Mouse (Mus musculus) Patski (cell line): ENCODE measurements around the gene Pld5. TPM values are rescaled to one million over a fixed set of nuclear protein-coding genes. Genes with fewer than 3 reads are reported as not detected.

ENCODE experiments used
- ATAC-seq: fragments of 100-300 bp; one replicate; pipeline ENCODE4 v1.8.0; 2021
- CTCF ChIA-PET: fragments of 350-600 bp; sonication (Branson Sonifier 250); formaldehyde crosslinking; loops from one replicate; lab custom pipeline; 2022; ENCODE audit warnings: inconsistent platforms; lab: Charles Lee
- POLR2A ChIA-PET: fragments of 350-600 bp; sonication (Branson Sonifier 250); formaldehyde crosslinking; loops from one replicate; lab custom pipeline; 2022; ENCODE audit warnings: antibody characterized with exemption, inconsistent platforms; lab: Charles Lee
- DNase-seq: peaks from one replicate; pipeline ENCODE4 v3.0.0-alpha.2; 2011; ENCODE audit warnings: low read depth, low spot score
- H3K27me3 ChIP-seq: fragments of 371-371 bp; one replicate; pipeline ENCODE4 v1.5.1; 2021
- CTCF ChIP-seq: fragments of 100-300 bp; IDR thresholded peaks from one replicate; pipeline ENCODE4 v1.5.1; 2021
- in situ Hi-C: fragments of 300-500 bp; cut with MboI; formaldehyde crosslinking; loops from 3 replicates; pipeline ENCODE4 v1.11.1; 2018; ENCODE audit warnings: low pct_unique_long_range_greater_than_20kb, mixed read lengths
- polyA plus RNA-seq: library from polyadenylated mRNA; unstranded; gene quantifications from one replicate; pipeline ENCODE4 v1.2.3, GENCODE M21; 2021

The Pld5 gene
- polyA plus RNA-seq, 1 experiment from 2014 or later, result not detected

GRCm38 (mm10) chr1:175923848-175924787, 351.0 kb downstream of the Pld5 start:
- in situ Hi-C loops, result loop anchor here (10.0 kb wide), 2 partner anchors 249 to 869 kb away; no protein-coding TSS in a partner anchor
- DNase-seq (no peak), ATAC-seq (peak; percentile 76)
- ChIA-PET POLR2A (no interaction called here), CTCF (interaction anchor here (0.7 to 1.6 kb wide), 6 partner anchors 10 to 40 kb away, joined by 3 to 6 read pairs (median 4); no protein-coding TSS in a partner anchor)
- peaks cover 30% of the 10 kb centered on the region for H3K27me3 ChIP-seq
- peak; percentile 74 for TF ChIP-seq CTCF

GRCm38 (mm10) chr1:175921091-175921490, 354.0 kb downstream of the Pld5 start:
- CTCF ChIA-PET, result no interaction called here
- H3K27me3 ChIP-seq, result peaks cover 32% of the 10 kb centered on the region
- in situ Hi-C loops, result loop anchor here (10.0 kb wide), 2 partner anchors 246 to 866 kb away; no protein-coding TSS in a partner anchor
- POLR2A ChIA-PET, result interaction anchor here (0.6 kb wide), 1 partner anchor 54 kb away, joined by 3 read pairs; no protein-coding TSS in a partner anchor
- DNase-seq (no peak), ATAC-seq (no peak)
- no peak for TF ChIP-seq CTCF

GRCm38 (mm10) chr1:175920029-175920428, 355.1 kb downstream of the Pld5 start, which contains the start of gene Gm38100:
Gm38100 (plus strand) TSS chr1:175920329.
- CTCF ChIA-PET, result no interaction called here

GRCm38 (mm10) chr1:175913728-175914303, 361.3 kb downstream of the Pld5 start:
- ATAC-seq, result peak; percentile 39
- peaks cover 3% of the 10 kb centered on the region for H3K27me3 ChIP-seq
- in situ Hi-C loops, result no loop called here
- TF ChIP-seq CTCF, result no peak
- POLR2A ChIA-PET, result no interaction called here
- CTCF ChIA-PET, result interaction anchor here (1.4 to 1.5 kb wide), 2 partner anchors 10 to 15 kb away, joined by 4 to 6 read pairs; no protein-coding TSS in a partner anchor
- DNase-seq, result no peak

More at GRCm38 (mm10) chr1:175920029-175920428, 355.1 kb downstream of the Pld5 start, which contains the start of gene Gm38100:
- no peak for DNase-seq
- peaks cover 32% of the 10 kb centered on the region for H3K27me3 ChIP-seq
- ATAC-seq, result no peak
- in situ Hi-C loops, result loop anchor here (10.0 kb wide), 2 partner anchors 245 to 865 kb away; no protein-coding TSS in a partner anchor
- POLR2A ChIA-PET, result no interaction called here
- TF ChIP-seq CTCF, result no peak
